Mouse (Mus musculus) erythroblast, embryonic 14.5 days (primary cell): ENCODE data around the gene Cyp1b1.

Experiments
- GATA1 ChIP-seq: IDR thresholded peaks from 2 replicates; pipeline ENCODE4 v1.6.1; 2012; ENCODE audit warnings: low read length, inconsistent platforms, mixed read lengths
- TAL1 ChIP-seq: IDR thresholded peaks from 3 replicates; pipeline ENCODE4 v1.6.1; 2012; ENCODE audit warnings: low read length, inconsistent platforms, mixed read lengths

GRCm38 (mm10) chr17:79738847-79739498, 24.1 kb upstream of the Cyp1b1 start:
- TF ChIP-seq TAL1 (no peak), GATA1 (no peak)
